Mouse (Mus musculus) stomach, embryonic 16.5 days (tissue): ENCODE measurements around the gene Frmd4a. TPM values are rescaled to one million over a fixed set of nuclear protein-coding genes. Genes with fewer than 3 reads are reported as not detected.

ENCODE experiments used
- ATAC-seq: fragments of 200-750 bp; cut with Nextera tagmentation; 2 replicates; pipeline ENCODE4 v1.8.0; 2017; ENCODE audit warnings: moderate number of reproducible peaks, moderate TSS enrichment; ENCODE audit not compliant: insufficient read depth, low FRiP score
- H3K27ac ChIP-seq: fragments of 300-500 bp; sonication (generic); 2 replicates; pipeline ENCODE4 v1.5.1; 2014; ENCODE audit warnings: low read length
- H3K27me3 ChIP-seq: fragments of 300-500 bp; sonication (generic); 2 replicates; pipeline ENCODE4 v1.6.1; 2014; ENCODE audit warnings: low read length, control low read depth, mixed read lengths; ENCODE audit not compliant: control insufficient read depth, insufficient read depth
- H3K36me3 ChIP-seq: fragments of 300-500 bp; sonication (generic); 2 replicates; pipeline ENCODE4 v1.6.1; 2014; ENCODE audit warnings: low read length; ENCODE audit not compliant: control insufficient read depth, insufficient read depth
- H3K4me1 ChIP-seq: fragments of 300-500 bp; sonication (generic); 2 replicates; pipeline ENCODE4 v1.6.1; 2014; ENCODE audit warnings: low read length, control low read depth, mixed read lengths; ENCODE audit not compliant: control insufficient read depth, insufficient read depth
- H3K4me2 ChIP-seq: fragments of 300-500 bp; sonication (generic); 2 replicates; pipeline ENCODE4 v1.6.1; 2014; ENCODE audit warnings: low read depth, low read length, mixed read lengths
- H3K4me3 ChIP-seq: fragments of 300-500 bp; sonication (generic); replicated peaks from 2 replicates; pipeline ENCODE4 v1.5.1; 2014; ENCODE audit warnings: mild to moderate bottlenecking, low read length
- H3K9ac ChIP-seq: fragments of 300-500 bp; sonication (generic); 2 replicates; pipeline ENCODE4 v1.6.1; 2014; ENCODE audit warnings: low read length
- H3K9me3 ChIP-seq: fragments of 300-500 bp; sonication (generic); replicated peaks from 2 replicates; pipeline ENCODE4 v1.6.1; 2016; ENCODE audit warnings: low read length, control low read depth; ENCODE audit not compliant: control insufficient read depth
- WGBS: fragments of 180-500 bp; shearing (Covaris S2); extraction: QIAGEN DNeasy Blood & Tissue Kit; methylation state at CpG from one replicate; pipeline ENCODE4 v1.1.7; 2014; 5-methylcytosine and 5-hydroxymethylcytosine counted together
- polyA plus RNA-seq: library from polyadenylated mRNA; unstranded; fragments of >200 nt; fragmentation: Nextera tagmentation; extraction: Ambion mirVana; gene quantifications from 2 replicates; pipeline ENCODE4 v1.2.1, GENCODE M21; 2015

Frmd4a gene
- polyA plus RNA-seq, 1 experiment from 2014 or later, result 19.6 TPM

DNA sequence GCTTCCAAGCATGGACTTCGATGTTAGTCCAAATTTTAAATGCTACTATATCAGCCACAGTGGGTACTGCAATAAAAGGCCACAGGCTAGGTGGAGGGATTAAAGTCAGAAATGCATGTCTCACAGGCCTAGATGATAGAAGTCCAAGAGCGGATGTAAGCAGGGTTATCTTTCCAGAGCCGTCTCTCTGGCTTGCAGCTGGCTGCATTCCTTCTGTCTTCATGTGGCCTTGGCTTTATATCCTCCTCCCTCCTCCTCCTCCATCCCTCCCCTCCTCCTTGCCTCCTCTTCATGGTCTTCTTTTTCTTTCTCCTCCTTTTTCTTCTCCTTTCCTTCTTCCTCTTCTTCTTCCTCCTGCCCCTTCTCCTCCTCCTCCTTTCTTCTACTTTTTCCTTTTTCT lies 427.2 kb downstream of the Frmd4a start:
- Histone ChIP-seq H3K9me3 (no peaks in the 10 kb centered on the region), H3K27me3 (no peaks in the 10 kb centered on the region), H3K4me1 (peaks cover 2% of the 10 kb centered on the region; the same call in 1 of the 2 replicates), H3K36me3 (no peaks in the 10 kb centered on the region), H3K4me3 (no peak overlapping the region), H3K4me2 (no peak overlapping the region), H3K27ac (no peak overlapping the region), H3K9ac (no peak overlapping the region)
- 74% methylated on average over 3 of the region's 3 CpGs for WGBS
- ATAC-seq, result no peak

DNA sequence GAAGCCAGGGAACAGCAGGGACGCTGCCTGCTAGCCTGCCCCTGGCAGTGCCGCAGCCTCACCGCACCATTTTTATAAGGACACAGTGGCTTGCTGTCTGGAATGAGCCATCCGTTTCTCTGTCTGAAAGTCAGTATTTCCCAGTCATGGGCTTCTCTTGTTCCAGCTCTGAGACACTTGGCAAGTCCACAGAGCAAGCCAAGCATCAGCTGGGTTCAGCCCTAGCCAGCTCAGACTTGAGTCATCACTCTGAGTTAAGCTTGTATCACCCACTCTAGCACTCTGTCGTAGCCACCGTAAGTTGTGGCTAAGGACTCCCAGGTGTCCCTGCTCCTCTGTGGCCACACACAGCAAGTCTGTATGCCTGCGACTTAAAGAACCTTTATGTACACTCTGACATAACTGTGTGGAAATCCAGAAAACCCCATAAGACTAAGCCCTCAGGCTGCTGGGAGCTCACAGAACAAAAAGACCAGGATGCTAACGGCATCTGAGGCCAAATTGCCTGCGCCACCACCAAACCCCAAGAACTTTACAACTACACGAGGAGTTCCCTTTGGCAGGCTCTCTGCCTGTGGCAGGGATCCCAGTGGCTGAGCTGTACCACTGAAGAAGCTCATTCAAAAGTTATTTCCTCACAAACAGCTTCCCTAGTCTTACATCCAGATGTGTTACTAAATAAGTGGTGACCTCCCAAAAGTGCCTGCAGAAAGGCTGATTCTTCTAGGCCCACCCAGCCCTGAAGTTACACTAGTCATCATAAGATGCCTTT lies 428.3 kb downstream of the Frmd4a start:
- ATAC-seq, result 0 out of 2 replicates have a peak, but pooled peaks have one; percentile 33
- Histone ChIP-seq H3K4me1 (peaks cover 5% of the 10 kb centered on the region; the same call in 1 of the 2 replicates), H3K27me3 (no peaks in the 10 kb centered on the region), H3K27ac (peak overlapping the region; percentile 50), H3K9ac (no peak overlapping the region), H3K4me3 (no peak overlapping the region), H3K9me3 (no peaks in the 10 kb centered on the region), H3K36me3 (no peaks in the 10 kb centered on the region), H3K4me2 (no peak overlapping the region)
- WGBS, result 74% methylated on average over 10 of the region's 10 CpGs

- no peak overlapping the region for H3K4me3 ChIP-seq
- WGBS, result 56% methylated on average over 12 of the region's 12 CpGs
Observed at GRCm38 (mm10) chr2:4449860-4450480, 432.5 kb downstream of the Frmd4a start.

GRCm38 (mm10) chr2:4452590-4453400 lies 435.3 kb downstream of the Frmd4a start:
- H3K9ac ChIP-seq, result no peak overlapping the region
- ATAC-seq, result peak; percentile 48; the same call in 1 of the 2 replicates

More at GRCm38 (mm10) chr2:4449860-4450480, 432.5 kb downstream of the Frmd4a start:
- Histone ChIP-seq H3K4me1 (peaks cover 17% of the 10 kb centered on the region; the same call in 1 of the 2 replicates), H3K27ac (no peak overlapping the region), H3K9ac (no peak overlapping the region), H3K4me2 (no peak overlapping the region), H3K36me3 (no peaks in the 10 kb centered on the region), H3K9me3 (no peaks in the 10 kb centered on the region), H3K27me3 (no peaks in the 10 kb centered on the region)
- ATAC-seq, result no peak

DNA sequence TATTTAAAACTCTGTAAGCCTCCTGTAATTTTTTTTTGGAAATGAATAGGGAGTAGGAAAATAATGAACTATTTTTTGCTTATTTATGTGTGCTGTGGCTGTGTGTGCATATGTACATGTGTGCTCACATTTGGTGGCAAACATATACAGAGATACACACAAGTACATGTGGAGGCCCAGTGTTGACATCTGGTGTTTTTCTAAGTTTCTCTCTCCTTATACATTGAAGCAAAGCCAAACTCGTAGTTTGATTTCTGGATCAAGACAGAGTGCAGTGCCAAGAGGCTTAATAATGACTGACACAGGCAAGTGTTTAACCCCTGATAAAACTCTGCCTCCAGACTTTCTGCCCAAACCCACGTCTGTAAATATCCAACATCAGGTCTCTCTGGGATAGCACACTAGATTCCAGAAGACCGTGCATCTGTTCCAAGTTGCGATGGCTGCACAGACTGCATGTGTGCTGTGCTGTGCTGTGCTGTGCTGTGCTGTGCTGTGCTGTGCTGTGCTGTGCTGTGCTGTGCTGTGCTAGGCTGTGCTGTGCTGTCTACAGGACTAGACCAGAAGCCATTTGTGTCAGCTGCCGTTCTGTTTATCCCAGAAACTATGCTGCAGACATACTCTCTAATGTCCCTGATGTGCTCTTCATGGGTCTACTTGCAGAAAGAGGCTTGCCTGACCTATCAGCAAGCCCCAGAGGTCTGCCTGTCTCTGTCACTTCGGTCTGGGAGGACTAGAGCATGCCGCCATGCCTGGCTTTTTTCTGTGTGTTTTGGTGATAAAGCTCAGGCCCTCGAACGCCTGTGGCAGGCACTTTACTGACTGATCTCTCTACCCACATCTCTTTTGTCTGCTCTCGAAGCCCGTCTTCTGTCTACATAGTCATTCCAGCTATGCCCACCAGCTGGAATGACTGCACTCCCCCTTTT lies 437.8 kb downstream of the Frmd4a start:
- no peak overlapping the region for H3K4me2 ChIP-seq
- 60% methylated on average over 11 of the region's 11 CpGs for WGBS
- H3K27ac ChIP-seq, result peak overlapping the region; percentile 13; the same call in 1 of the 2 replicates
- H3K27me3 ChIP-seq, result no peaks in the 10 kb centered on the region
- H3K9ac ChIP-seq, result no peak overlapping the region
- no peak overlapping the region for H3K4me3 ChIP-seq
- peaks cover 12% of the 10 kb centered on the region; the same call in 1 of the 2 replicates for H3K4me1 ChIP-seq
- H3K36me3 ChIP-seq, result no peaks in the 10 kb centered on the region
- no peaks in the 10 kb centered on the region for H3K9me3 ChIP-seq
- no peak for ATAC-seq

More at GRCm38 (mm10) chr2:4452590-4453400, 435.3 kb downstream of the Frmd4a start:
- H3K4me1 ChIP-seq, result peaks cover 17% of the 10 kb centered on the region; the same call in 1 of the 2 replicates
- no peaks in the 10 kb centered on the region for H3K36me3 ChIP-seq
- H3K4me2 ChIP-seq, result no peak overlapping the region
- no peaks in the 10 kb centered on the region for H3K27me3 ChIP-seq
- H3K27ac ChIP-seq, result peak overlapping the region; percentile 34; the same call in 1 of the 2 replicates
- 56% methylated on average over 12 of the region's 12 CpGs for WGBS
- no peak overlapping the region for H3K4me3 ChIP-seq
- no peaks in the 10 kb centered on the region for H3K9me3 ChIP-seq

DNA sequence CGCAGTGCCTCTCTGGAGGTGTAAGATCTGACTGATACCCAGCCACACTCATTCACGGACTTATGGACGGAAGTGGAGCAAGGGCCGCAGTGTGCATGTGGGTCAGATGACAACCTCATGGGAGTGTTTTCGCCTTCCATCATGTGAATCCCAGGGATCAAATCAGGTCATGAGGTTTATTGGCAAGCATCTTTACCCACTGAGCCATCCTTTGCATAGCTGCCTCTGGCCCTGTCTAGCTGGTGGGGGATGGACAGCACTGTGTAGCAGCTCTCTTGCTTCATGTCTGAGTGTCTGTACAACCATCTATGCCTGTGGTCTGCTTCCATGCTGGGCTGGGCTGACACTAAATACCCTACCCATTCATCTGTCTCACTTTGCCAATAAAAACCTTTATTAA lies 443.4 kb downstream of the Frmd4a start:
- Histone ChIP-seq H3K4me2 (no peak overlapping the region), H3K9ac (no peak overlapping the region), H3K27ac (no peak overlapping the region), H3K9me3 (no peaks in the 10 kb centered on the region), H3K4me3 (no peak overlapping the region), H3K36me3 (no peaks in the 10 kb centered on the region), H3K4me1 (peaks cover 4% of the 10 kb centered on the region; the same call in 1 of the 2 replicates), H3K27me3 (no peaks in the 10 kb centered on the region)
- no peak for ATAC-seq
- WGBS, result 76% methylated on average over 5 of the region's 5 CpGs

GRCm38 (mm10) chr2:4461514-4461913 lies 444.0 kb downstream of the Frmd4a start:
- H3K9me3 ChIP-seq, result no peaks in the 10 kb centered on the region
- H3K4me2 ChIP-seq, result no peak overlapping the region
- ATAC-seq, result no peak
- 36% methylated on average over 2 of the region's 2 CpGs for WGBS
- peaks cover 4% of the 10 kb centered on the region; the same call in 1 of the 2 replicates for H3K4me1 ChIP-seq
- H3K36me3 ChIP-seq, result no peaks in the 10 kb centered on the region
- H3K27me3 ChIP-seq, result no peaks in the 10 kb centered on the region
- H3K4me3 ChIP-seq, result no peak overlapping the region
- H3K9ac ChIP-seq, result no peak overlapping the region
- no peak overlapping the region for H3K27ac ChIP-seq

GRCm38 (mm10) chr2:4462480-4462879 lies 445.0 kb downstream of the Frmd4a start:
- no peak for ATAC-seq
- WGBS, result 38% methylated on average over 11 of the region's 11 CpGs
- no peak overlapping the region for H3K27ac ChIP-seq

More at GRCm38 (mm10) chr2:4462480-4462879, 445.0 kb downstream of the Frmd4a start:
- H3K4me1 ChIP-seq, result peaks cover 4% of the 10 kb centered on the region; the same call in 1 of the 2 replicates
- H3K4me3 ChIP-seq, result no peak overlapping the region
- H3K36me3 ChIP-seq, result no peaks in the 10 kb centered on the region
- no peaks in the 10 kb centered on the region for H3K9me3 ChIP-seq
- H3K9ac ChIP-seq, result no peak overlapping the region
- H3K27me3 ChIP-seq, result no peaks in the 10 kb centered on the region
- H3K4me2 ChIP-seq, result peak overlapping the region; percentile 13; the same call in 1 of the 2 replicates
